Mouse (Mus musculus) layer of hippocampus, adult 2 months (tissue): ENCODE results near the gene Hoxb6. TPM values are rescaled to one million over a fixed set of nuclear protein-coding genes. Genes with fewer than 3 reads are reported as not detected.

ENCODE experiments used
- DNase-seq, 2 experiments: peaks; one replicate each; pipeline ENCODE4 v3.0.0; 2022; ENCODE audit warnings: low spot score in 2 of 2
- H3K27ac ChIP-seq: fragments of 200-600 bp; 2 replicates; pipeline ENCODE4 v1.8.1; 2022
- H3K4me3 ChIP-seq: fragments of 200-600 bp; 2 replicates; pipeline ENCODE4 v1.8.1; 2022; ENCODE audit warnings: mild to moderate bottlenecking
- CTCF ChIP-seq: fragments of 200-600 bp; conservative IDR thresholded peaks from 2 replicates; pipeline ENCODE4 v1.8.1; 2022; ENCODE audit warnings: antibody characterized with exemption, mild to moderate bottlenecking, moderate library complexity
- total RNA-seq, 2 experiments: library from RNA; stranded (reverse); gene quantifications; 2 replicates each; pipeline ENCODE4 v1.2.3; 2021

Gene Hoxb6
- total RNA-seq, 2 experiments from 2014 or later: not detected

DNA sequence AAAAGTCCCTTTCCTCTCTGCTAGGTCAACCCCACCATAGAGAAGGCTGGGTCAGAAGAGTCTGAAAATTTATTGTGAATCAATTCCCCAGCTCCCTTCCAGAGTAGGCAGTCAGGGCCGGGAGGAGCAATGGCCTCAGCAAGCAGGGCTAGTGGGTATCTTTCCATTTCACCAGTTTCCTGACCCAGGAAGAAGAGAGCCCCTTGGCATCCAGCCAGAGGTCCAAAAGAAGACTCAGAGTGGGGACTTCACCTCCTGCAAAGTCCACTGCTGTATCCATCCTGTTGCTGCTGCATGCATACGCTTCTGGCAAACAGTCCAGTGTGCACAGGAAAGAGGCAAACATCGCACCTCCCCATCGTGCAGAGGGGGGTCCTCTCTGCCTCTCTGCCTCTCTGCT lies 16.4 kb upstream of the Hoxb6 start:
- H3K4me3 ChIP-seq: no peak overlapping the region
- no peak for TF ChIP-seq CTCF

GRCm38 (mm10) chr11:96277151-96278044 lies 14.9 kb upstream of the Hoxb6 start:
- no peak for DNase-seq
- TF ChIP-seq CTCF: no peak
- H3K4me3 ChIP-seq: no peak overlapping the region
- no peak overlapping the region for H3K27ac ChIP-seq

More for the DNA sequence above, 16.4 kb upstream of the Hoxb6 start:
- DNase-seq: no peak
- no peak overlapping the region for H3K27ac ChIP-seq

GRCm38 (mm10) chr11:96278324-96278723 lies 14.0 kb upstream of the Hoxb6 start:
- Histone ChIP-seq H3K27ac (no peak overlapping the region), H3K4me3 (no peak overlapping the region)
- no peak for DNase-seq
- TF ChIP-seq CTCF: no peak

GRCm38 (mm10) chr11:96278773-96279172 lies 13.5 kb upstream of the Hoxb6 start:
- H3K27ac ChIP-seq: no peak overlapping the region
- TF ChIP-seq CTCF: peak; percentile 97
- no peak overlapping the region for H3K4me3 ChIP-seq
- peak; percentile 80 to 90 for DNase-seq

DNA sequence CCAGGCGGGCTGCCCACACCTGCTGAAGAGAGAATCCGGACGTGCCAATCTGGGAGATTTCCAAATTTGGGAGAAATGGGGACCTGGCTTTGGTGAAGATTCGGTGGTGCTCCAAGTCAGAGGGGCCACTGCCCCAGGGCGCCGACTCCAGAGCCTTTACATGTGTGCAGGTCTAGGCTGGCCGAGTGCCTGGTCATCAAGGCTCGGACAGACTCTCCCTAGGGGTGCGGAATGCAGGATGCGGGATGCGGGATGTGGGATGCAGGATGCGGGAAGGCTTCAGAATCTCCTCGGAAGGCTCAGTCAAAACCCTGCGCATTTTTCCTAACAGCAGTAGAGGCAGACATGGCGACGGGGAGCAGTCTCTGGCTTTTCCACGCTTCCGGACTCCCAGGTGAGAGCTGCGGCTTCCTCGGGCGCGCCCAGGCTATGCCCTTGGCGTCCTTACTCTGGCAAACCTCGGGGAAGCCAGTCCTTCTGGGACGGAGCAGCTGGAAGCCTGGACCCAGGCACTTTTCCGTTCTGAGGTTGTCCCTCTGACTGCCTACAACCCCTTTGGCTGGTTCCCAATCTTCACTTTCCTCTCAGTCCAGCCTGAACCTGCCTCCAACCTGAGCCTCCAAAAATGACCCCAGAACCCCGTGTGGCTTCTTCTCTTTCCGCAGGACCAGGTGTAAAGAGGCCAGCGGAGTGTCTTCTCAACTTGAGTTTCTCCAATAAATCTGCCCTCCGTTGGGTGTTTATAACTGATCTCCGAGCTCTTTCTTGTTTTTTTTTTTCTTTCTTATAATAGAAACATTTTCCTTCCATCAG lies 12.6 kb upstream of the Hoxb6 start:
- no peak for DNase-seq
- Histone ChIP-seq H3K27ac (no peak overlapping the region), H3K4me3 (no peak overlapping the region)
- no peak for TF ChIP-seq CTCF

GRCm38 (mm10) chr11:96280399-96281378 lies 11.6 kb upstream of the Hoxb6 start:
- Histone ChIP-seq H3K4me3 (no peak overlapping the region), H3K27ac (no peak overlapping the region)
- no peak for DNase-seq
- no peak for TF ChIP-seq CTCF

GRCm38 (mm10) chr11:96281396-96281795 lies 10.9 kb upstream of the Hoxb6 start:
- no peak overlapping the region for H3K4me3 ChIP-seq
- no peak for TF ChIP-seq CTCF
- no peak overlapping the region for H3K27ac ChIP-seq
- no peak for DNase-seq

GRCm38 (mm10) chr11:96281855-96282570 lies 10.3 kb upstream of the Hoxb6 start, which contains the start of gene Hoxb8:
Hoxb8 (plus strand) TSS chr11:96281905.
- no peak within 1 kb of the TSS for H3K4me3 ChIP-seq
- TF ChIP-seq CTCF: no peak
- no peak for DNase-seq
- no peak within 1 kb of the TSS for H3K27ac ChIP-seq

DNA sequence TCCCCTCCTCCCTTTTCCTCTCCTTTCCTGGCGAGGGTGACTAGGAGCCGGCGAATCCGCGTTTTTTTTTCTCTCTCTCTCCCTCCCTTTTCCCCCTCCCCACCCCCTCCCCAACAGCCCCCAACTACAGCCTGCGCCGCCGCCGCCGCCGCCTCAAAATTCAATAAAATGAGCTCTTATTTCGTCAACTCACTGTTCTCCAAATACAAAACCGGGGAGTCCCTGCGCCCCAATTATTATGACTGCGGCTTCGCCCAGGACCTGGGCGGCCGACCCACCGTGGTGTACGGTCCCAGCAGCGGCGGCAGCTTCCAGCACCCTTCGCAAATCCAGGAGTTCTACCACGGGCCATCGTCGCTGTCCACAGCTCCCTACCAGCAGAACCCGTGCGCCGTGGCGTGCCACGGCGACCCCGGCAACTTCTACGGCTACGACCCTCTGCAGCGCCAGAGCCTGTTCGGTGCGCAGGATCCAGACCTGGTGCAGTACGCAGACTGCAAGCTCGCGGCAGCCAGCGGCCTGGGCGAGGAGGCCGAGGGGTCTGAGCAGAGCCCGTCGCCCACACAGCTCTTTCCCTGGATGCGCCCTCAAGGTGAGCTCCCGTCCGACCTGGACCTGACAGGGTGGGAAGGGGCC lies 9.4 kb upstream of the Hoxb6 start:
- no peak overlapping the region for H3K4me3 ChIP-seq
- no peak overlapping the region for H3K27ac ChIP-seq
- no peak for TF ChIP-seq CTCF
- no peak for DNase-seq

- Histone ChIP-seq H3K27ac (no peak overlapping the region), H3K4me3 (no peak overlapping the region)
- peak; percentile 52 for TF ChIP-seq CTCF
- no peak for DNase-seq
Measured at GRCm38 (mm10) chr11:96284041-96284749, 8.1 kb upstream of the Hoxb6 start.
